Mouse (Mus musculus) heart, postnatal 0 days (tissue): ENCODE results near the gene Cxcr2. TPM values are rescaled to one million over a fixed set of nuclear protein-coding genes. Genes with fewer than 3 reads are reported as not detected.
A peak's percentile ranks its signal among the peaks of the same experiment; 100 is the strongest.

Experiments used
- ATAC-seq: fragments of 200-750 bp; cut with Nextera tagmentation; 2 replicates; pipeline ENCODE4 v1.8.0; 2017; ENCODE audit warnings: low read depth, moderate number of reproducible peaks, moderate library complexity; ENCODE audit not compliant: insufficient read depth
- DNase-seq: peaks from one replicate; pipeline ENCODE4 v3.0.0-alpha.2; 2016; ENCODE audit warnings: low spot score
- H3K27ac ChIP-seq: fragments of 300-500 bp; sonication (generic); 2 replicates; pipeline ENCODE4 v1.5.1; 2014; ENCODE audit warnings: low read depth, mild to moderate bottlenecking
- H3K27me3 ChIP-seq: fragments of 300-500 bp; sonication (generic); 2 replicates; pipeline ENCODE4 v1.6.1; 2014; ENCODE audit warnings: low read length, mixed read lengths; ENCODE audit not compliant: control insufficient read depth, insufficient read depth
- H3K36me3 ChIP-seq: fragments of 300-500 bp; sonication (generic); replicated peaks from 2 replicates; pipeline ENCODE4 v1.6.1; 2014; ENCODE audit warnings: low read length, mixed read lengths; ENCODE audit not compliant: control insufficient read depth, insufficient read depth
- H3K4me1 ChIP-seq: fragments of 300-500 bp; sonication (generic); 2 replicates; pipeline ENCODE4 v1.6.1; 2014; ENCODE audit warnings: antibody characterized with exemption; ENCODE audit not compliant: control insufficient read depth, insufficient read depth
- H3K4me2 ChIP-seq: fragments of 300-500 bp; sonication (generic); 2 replicates; pipeline ENCODE4 v1.6.1; 2014; ENCODE audit warnings: low read depth, mild to moderate bottlenecking, low read length, moderate library complexity
- H3K4me3 ChIP-seq: fragments of 300-500 bp; sonication (generic); 2 replicates; pipeline ENCODE4 v1.5.1; 2014; ENCODE audit warnings: low read depth, low read length
- H3K9ac ChIP-seq: fragments of 300-500 bp; sonication (generic); replicated peaks from 2 replicates; pipeline ENCODE4 v1.6.1; 2014; ENCODE audit warnings: low read depth, low read length, mixed read lengths
- H3K9me3 ChIP-seq: fragments of 300-500 bp; sonication (generic); replicated peaks from 2 replicates; pipeline ENCODE4 v1.6.1; 2016; ENCODE audit warnings: low read length; ENCODE audit not compliant: control insufficient read depth
- CTCF ChIP-seq: IDR thresholded peaks from 2 replicates; pipeline ENCODE4 v1.5.1; 2016; ENCODE audit warnings: antibody characterized with exemption, control low read depth, low read depth
- EP300 ChIP-seq: IDR thresholded peaks from 2 replicates; pipeline ENCODE4 v1.6.1; 2016; ENCODE audit warnings: antibody characterized with exemption, low read depth
- WGBS: fragments of 180-500 bp; shearing (Covaris S2); extraction: QIAGEN DNeasy Blood & Tissue Kit; methylation state at CpG from one replicate; pipeline ENCODE4 v1.1.7; 2014; 5-methylcytosine and 5-hydroxymethylcytosine counted together
- polyA plus RNA-seq: library from polyadenylated mRNA; unstranded; fragments of >200 nt; fragmentation: Nextera tagmentation; extraction: Ambion mirVana; gene quantifications from 2 replicates; pipeline ENCODE4 v1.2.1, GENCODE M21; 2015
- total RNA-seq: library from RNA; depleted of rRNA; stranded (reverse); fragments of >200 nt; gene quantifications from 2 replicates; pipeline ENCODE4 v1.2.3, GENCODE M21; 2014; ENCODE audit warnings: low replicate concordance; rRNA removed

Gene Cxcr2
- not detected in 2 replicates for total RNA-seq
- 0.08 and 0.15 TPM in 2 replicates for polyA plus RNA-seq

GRCm38 (mm10) chr1:74153461-74154184 lies at the start of gene Cxcr2:
Cxcr2 (plus strand) TSS chr1:74153989.
- TF ChIP-seq CTCF (no peak), EP300 (no peak)
- no peak within 1 kb of the TSS for H3K9ac ChIP-seq
- ATAC-seq (no peak), DNase-seq (no peak)
- H3K4me3 ChIP-seq: no peak within 1 kb of the TSS
- whole genome bisulfite sequencing: 66% methylated on average over 8 of the region's 8 CpGs
- no peaks in the 10 kb centered on the region for H3K9me3 ChIP-seq
- H3K36me3 ChIP-seq: no peaks in the 10 kb centered on the region
- no peaks in the 10 kb centered on the region for H3K4me1 ChIP-seq
- H3K4me2 ChIP-seq: no peak within 1 kb of the TSS
- H3K27me3 ChIP-seq: no peaks in the 10 kb centered on the region
- no peak within 1 kb of the TSS for H3K27ac ChIP-seq

- no peak overlapping the region for H3K4me2 ChIP-seq
- 43% methylated on average over 4 of the region's 4 CpGs for WGBS
Measured at GRCm38 (mm10) chr1:74105660-74106059, 48.1 kb upstream of the Cxcr2 start.

GRCm38 (mm10) chr1:74106214-74106613 lies 47.6 kb upstream of the Cxcr2 start:
- Histone ChIP-seq H3K36me3 (no peaks in the 10 kb centered on the region), H3K27me3 (no peaks in the 10 kb centered on the region), H3K4me3 (no peak overlapping the region), H3K4me2 (no peak overlapping the region), H3K9ac (no peak overlapping the region), H3K27ac (no peak overlapping the region), H3K4me1 (peaks cover 46% of the 10 kb centered on the region), H3K9me3 (no peaks in the 10 kb centered on the region)
- 85% methylated on average over 6 of the region's 6 CpGs for WGBS
- ATAC-seq (no peak), DNase-seq (no peak)
- TF ChIP-seq CTCF: no peak
- no peak for TF ChIP-seq EP300

More at GRCm38 (mm10) chr1:74105660-74106059, 48.1 kb upstream of the Cxcr2 start:
- ATAC-seq (peak; percentile 24; the same call in 1 of the 2 replicates), DNase-seq (no peak)
- H3K4me1 ChIP-seq: peaks cover 43% of the 10 kb centered on the region
- H3K9me3 ChIP-seq: no peaks in the 10 kb centered on the region
- H3K27me3 ChIP-seq: no peaks in the 10 kb centered on the region
- H3K4me3 ChIP-seq: no peak overlapping the region
- H3K9ac ChIP-seq: no peak overlapping the region
- no peaks in the 10 kb centered on the region for H3K36me3 ChIP-seq
- no peak for TF ChIP-seq EP300
- TF ChIP-seq CTCF: no peak
- no peak overlapping the region; the same call in 1 of the 2 replicates for H3K27ac ChIP-seq

GRCm38 (mm10) chr1:74107931-74108618 lies 45.7 kb upstream of the Cxcr2 start:
- H3K36me3 ChIP-seq: no peaks in the 10 kb centered on the region
- no peaks in the 10 kb centered on the region for H3K9me3 ChIP-seq
- peak overlapping the region; percentile 65 for H3K27ac ChIP-seq
- DNase-seq (no peak), ATAC-seq (peak; percentile 25; the same call in 1 of the 2 replicates)
- H3K4me1 ChIP-seq: peaks cover 49% of the 10 kb centered on the region
- no peak for TF ChIP-seq EP300
- no peak for TF ChIP-seq CTCF
- no peak overlapping the region for H3K4me2 ChIP-seq
- 33% methylated on average over 5 of the region's 5 CpGs for WGBS
- H3K4me3 ChIP-seq: no peak overlapping the region
- H3K27me3 ChIP-seq: no peaks in the 10 kb centered on the region
- no peak overlapping the region for H3K9ac ChIP-seq

- WGBS: 87% methylated on average over 2 of the region's 2 CpGs
- H3K4me2 ChIP-seq: no peak overlapping the region
- H3K9me3 ChIP-seq: no peaks in the 10 kb centered on the region
- H3K27ac ChIP-seq: no peak overlapping the region
- no peak for ATAC-seq
- DNase-seq: no peak
- no peaks in the 10 kb centered on the region for H3K27me3 ChIP-seq
- H3K9ac ChIP-seq: no peak overlapping the region
- no peaks in the 10 kb centered on the region for H3K36me3 ChIP-seq
- peaks cover 39% of the 10 kb centered on the region for H3K4me1 ChIP-seq
- TF ChIP-seq CTCF: no peak
- TF ChIP-seq EP300: no peak
- H3K4me3 ChIP-seq: no peak overlapping the region
Measured at GRCm38 (mm10) chr1:74109670-74110069, 44.1 kb upstream of the Cxcr2 start.
